Mouse (Mus musculus): ENCODE results near the gene Rasgef1c.

DNA sequence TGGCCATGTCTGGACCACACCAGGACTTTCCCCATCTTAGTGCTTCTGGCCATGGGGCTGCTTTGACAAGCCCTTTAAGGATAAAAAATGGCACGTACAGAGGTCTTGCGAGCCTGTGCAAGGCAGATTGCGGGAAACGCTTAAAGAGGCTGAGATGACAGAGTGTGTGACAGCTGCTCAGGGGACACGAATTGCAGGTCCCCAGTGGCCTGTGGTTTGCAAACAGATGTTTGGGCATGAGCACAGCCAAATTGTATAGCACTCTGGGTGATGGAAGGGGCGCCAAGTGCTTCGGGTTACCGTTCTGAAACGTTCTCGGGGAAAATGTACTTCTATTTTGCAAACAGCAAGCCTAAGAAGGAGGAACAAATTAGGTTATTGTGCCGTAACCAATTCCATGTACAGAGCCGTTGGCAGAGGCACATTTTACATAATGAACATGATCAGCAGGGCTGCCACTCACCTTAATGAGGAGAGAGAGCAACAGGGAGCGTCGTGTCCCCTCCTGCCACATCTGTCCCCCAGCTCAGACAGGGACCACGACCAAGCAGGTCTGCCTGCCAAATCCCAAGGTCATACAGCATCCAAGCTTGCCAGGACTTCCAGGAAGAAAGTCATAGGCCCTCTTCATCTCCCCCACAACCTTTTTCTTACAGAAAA, 17.0 kb downstream of the Rasgef1c start:
- TF ChIP-seq CTCF (IDR thresholded peaks at IDR 0.05; ENCODE audit: extremely low read depth, insufficient read length, insufficient replicate concordance, low read depth, low read length) = no peak
- no peak for TF ChIP-seq POLR2A (IDR thresholded peaks at IDR 0.05; ENCODE audit: low read depth, low read length)

Measured in small intestine, adult 2 months (tissue).